Mouse (Mus musculus): ENCODE data around the gene Dcp1b. TPM values are rescaled to one million over a fixed set of nuclear protein-coding genes. Genes with fewer than 3 reads are reported as not detected.

Dcp1b gene
- total and polyA plus RNA-seq, 2 experiments from 2014 or later: 11.4 to 12.4 TPM

GRCm38 (mm10) chr6:119213375-119213774 is 38.3 kb downstream of the Dcp1b start:
- peak; percentile 83 for ATAC-seq (ENCODE audit: insufficient read depth, low read depth)
- no peak overlapping the region for H3K4me3 ChIP-seq (ENCODE audit: low read depth, low read length)
- no peak overlapping the region for H3K9ac ChIP-seq (replicated peaks; ENCODE audit: low read depth, low read length)
- no peaks in the 10 kb centered on the region for H3K27me3 ChIP-seq (ENCODE audit: control insufficient read depth, insufficient read depth, low read length)
- peaks cover 14% of the 10 kb centered on the region for H3K36me3 ChIP-seq (replicated peaks; ENCODE audit: control insufficient read depth, insufficient read depth, low read length)
- H3K4me1 ChIP-seq (ENCODE audit: control insufficient read depth, insufficient read depth): peaks cover 24% of the 10 kb centered on the region
- DNase-seq (ENCODE audit: low spot score): peak; percentile 28
- 43% methylated on average over 5 of the region's 5 CpGs for WGBS
- no peak for TF ChIP-seq EP300 (IDR thresholded peaks at IDR 0.05; ENCODE audit: low read depth)
- no peak for TF ChIP-seq CTCF (IDR thresholded peaks at IDR 0.05; ENCODE audit: low read depth)
- H3K4me2 ChIP-seq (ENCODE audit: low read depth, low read length): no peak overlapping the region
- no peaks in the 10 kb centered on the region for H3K9me3 ChIP-seq (replicated peaks; ENCODE audit: control insufficient read depth, low read length)
- H3K27ac ChIP-seq (ENCODE audit: low read depth): peak overlapping the region; percentile 77

- DNase-seq (ENCODE audit: low spot score) (peak; percentile 8), ATAC-seq (ENCODE audit: insufficient read depth, low read depth) (peak; percentile 51)
- Histone ChIP-seq H3K36me3 (replicated peaks; ENCODE audit: control insufficient read depth, insufficient read depth, low read length) (peaks cover 15% of the 10 kb centered on the region), H3K9ac (replicated peaks; ENCODE audit: low read depth, low read length) (no peak overlapping the region), H3K27me3 (ENCODE audit: control insufficient read depth, insufficient read depth, low read length) (no peaks in the 10 kb centered on the region), H3K4me1 (ENCODE audit: control insufficient read depth, insufficient read depth) (peaks cover 24% of the 10 kb centered on the region), H3K27ac (ENCODE audit: low read depth) (peak overlapping the region; percentile 44; the same call in 1 of the 2 replicates), H3K4me3 (ENCODE audit: low read depth, low read length) (no peak overlapping the region), H3K4me2 (ENCODE audit: low read depth, low read length) (no peak overlapping the region), H3K9me3 (replicated peaks; ENCODE audit: control insufficient read depth, low read length) (no peaks in the 10 kb centered on the region)
- 23% methylated on average over 6 of the region's 6 CpGs for WGBS
- TF ChIP-seq CTCF (IDR thresholded peaks at IDR 0.05; ENCODE audit: low read depth) (no peak), EP300 (IDR thresholded peaks at IDR 0.05; ENCODE audit: low read depth) (no peak)
Observed at GRCm38 (mm10) chr6:119214190-119214589, 39.1 kb downstream of the Dcp1b start.

GRCm38 (mm10) chr6:119215040-119215613 is 40.1 kb downstream of the Dcp1b start:
- peaks cover 15% of the 10 kb centered on the region for H3K36me3 ChIP-seq (replicated peaks; ENCODE audit: control insufficient read depth, insufficient read depth, low read length)
- TF ChIP-seq CTCF (IDR thresholded peaks at IDR 0.05; ENCODE audit: low read depth) (no peak), EP300 (IDR thresholded peaks at IDR 0.05; ENCODE audit: low read depth) (no peak)
- H3K4me2 ChIP-seq (ENCODE audit: low read depth, low read length): peak overlapping the region; percentile 39
- H3K9ac ChIP-seq (replicated peaks; ENCODE audit: low read depth, low read length): 0 out of 2 replicates have a peak overlapping the region, but pooled peaks have one; percentile 1
- 49% methylated on average over 10 of the region's 10 CpGs for WGBS
- DNase-seq (ENCODE audit: low spot score) (peak; percentile 5), ATAC-seq (ENCODE audit: insufficient read depth, low read depth) (peak; percentile 42)
- no peak overlapping the region for H3K4me3 ChIP-seq (ENCODE audit: low read depth, low read length)
- peak overlapping the region; percentile 44 for H3K27ac ChIP-seq (ENCODE audit: low read depth)
- H3K9me3 ChIP-seq (replicated peaks; ENCODE audit: control insufficient read depth, low read length): no peaks in the 10 kb centered on the region
- H3K27me3 ChIP-seq (ENCODE audit: control insufficient read depth, insufficient read depth, low read length): no peaks in the 10 kb centered on the region
- peaks cover 24% of the 10 kb centered on the region for H3K4me1 ChIP-seq (ENCODE audit: control insufficient read depth, insufficient read depth)

- Histone ChIP-seq H3K36me3 (replicated peaks; ENCODE audit: control insufficient read depth, insufficient read depth, low read length) (peaks cover 15% of the 10 kb centered on the region), H3K4me3 (ENCODE audit: low read depth, low read length) (no peak overlapping the region), H3K27ac (ENCODE audit: low read depth) (no peak overlapping the region), H3K4me2 (ENCODE audit: low read depth, low read length) (no peak overlapping the region), H3K9me3 (replicated peaks; ENCODE audit: control insufficient read depth, low read length) (no peaks in the 10 kb centered on the region), H3K27me3 (ENCODE audit: control insufficient read depth, insufficient read depth, low read length) (no peaks in the 10 kb centered on the region), H3K9ac (replicated peaks; ENCODE audit: low read depth, low read length) (no peak overlapping the region), H3K4me1 (ENCODE audit: control insufficient read depth, insufficient read depth) (peaks cover 24% of the 10 kb centered on the region)
- ATAC-seq (ENCODE audit: insufficient read depth, low read depth) (no peak), DNase-seq (ENCODE audit: low spot score) (peak; percentile 4)
- 63% methylated on average over 4 of the region's 4 CpGs for WGBS
- TF ChIP-seq EP300 (IDR thresholded peaks at IDR 0.05; ENCODE audit: low read depth) (no peak), CTCF (IDR thresholded peaks at IDR 0.05; ENCODE audit: low read depth) (no peak)
Observed at GRCm38 (mm10) chr6:119217661-119218060, 42.6 kb downstream of the Dcp1b start.

- 78% methylated on average over 5 of the region's 5 CpGs for WGBS
- no peak for ATAC-seq (ENCODE audit: insufficient read depth, low read depth)
- Histone ChIP-seq H3K27me3 (ENCODE audit: control insufficient read depth, insufficient read depth, low read length) (no peaks in the 10 kb centered on the region), H3K36me3 (replicated peaks; ENCODE audit: control insufficient read depth, insufficient read depth, low read length) (peaks cover 15% of the 10 kb centered on the region), H3K4me2 (ENCODE audit: low read depth, low read length) (no peak overlapping the region), H3K27ac (ENCODE audit: low read depth) (no peak overlapping the region), H3K4me3 (ENCODE audit: low read depth, low read length) (no peak overlapping the region), H3K4me1 (ENCODE audit: control insufficient read depth, insufficient read depth) (peaks cover 20% of the 10 kb centered on the region), H3K9ac (replicated peaks; ENCODE audit: low read depth, low read length) (no peak overlapping the region), H3K9me3 (replicated peaks; ENCODE audit: control insufficient read depth, low read length) (no peaks in the 10 kb centered on the region)
- no peak for DNase-seq (ENCODE audit: low spot score)
- TF ChIP-seq CTCF (IDR thresholded peaks at IDR 0.05; ENCODE audit: low read depth) (no peak), EP300 (IDR thresholded peaks at IDR 0.05; ENCODE audit: low read depth) (no peak)
Observed at GRCm38 (mm10) chr6:119218591-119218990, 43.5 kb downstream of the Dcp1b start.
